Mouse (Mus musculus): ENCODE measurements around the gene Tspan5. TPM values are rescaled to one million over a fixed set of nuclear protein-coding genes. Genes with fewer than 3 reads are reported as not detected.
A peak's percentile ranks its signal among the peaks of the same experiment; 100 is the strongest.

Gene Tspan5
- total RNA-seq, 2 experiments from 2014 or later = 215 to 238 TPM

GRCm38 (mm10) chr3:138889214-138889613, 147.2 kb downstream of the Tspan5 start:
- no peak for DNase-seq (ENCODE audit: low spot score in 2 of 2)
- intact Hi-C loops (cut with DNase I) = no loop called here

- no peak for DNase-seq (ENCODE audit: low spot score in 2 of 2)
- intact Hi-C loops (cut with DNase I) = no loop called here
These were observed 147.8 kb downstream of the Tspan5 start for GRCm38 (mm10) chr3:138889769-138890295.

- intact Hi-C loops (cut with DNase I) = no loop called here
- DNase-seq (ENCODE audit: low spot score in 2 of 2) = no peak
These were observed 151.5 kb downstream of the Tspan5 start for GRCm38 (mm10) chr3:138893520-138893919.

GRCm38 (mm10) chr3:138897500-138897899, 155.5 kb downstream of the Tspan5 start:
- intact Hi-C loops (cut with DNase I) = no loop called here
- no peak for DNase-seq (ENCODE audit: low spot score in 2 of 2)

- intact Hi-C loops (cut with DNase I) = no loop called here
- no peak for DNase-seq (ENCODE audit: low spot score in 2 of 2)
These were observed 156.1 kb downstream of the Tspan5 start for GRCm38 (mm10) chr3:138898055-138898454.

GRCm38 (mm10) chr3:138900571-138901141, 158.7 kb downstream of the Tspan5 start:
- intact Hi-C loops (cut with DNase I) = loop anchor here (10.0 kb wide), 4 partner anchors 276 to 436 kb away; partner anchors contain the start of gene Eif4e
- peak in 1 of 2 experiments; percentile 52 for DNase-seq (ENCODE audit: low spot score in 2 of 2)

- no peak for DNase-seq (ENCODE audit: low spot score in 2 of 2)
- intact Hi-C loops (cut with DNase I) = loop anchor here (5.0 to 10.0 kb wide), 6 partner anchors 163 to 441 kb away; partner anchors contain the start of genes Eif4e and Tspan5
These were observed 163.7 kb downstream of the Tspan5 start for GRCm38 (mm10) chr3:138905678-138906077.

GRCm38 (mm10) chr3:138906112-138906880, 164.3 kb downstream of the Tspan5 start:
- intact Hi-C loops (cut with DNase I) = loop anchor here (5.0 to 10.0 kb wide), 6 partner anchors 164 to 441 kb away; partner anchors contain the start of genes Eif4e and Tspan5
- DNase-seq (ENCODE audit: low spot score in 2 of 2) = peak; percentile 58 to 72

- no peak for DNase-seq (ENCODE audit: low spot score in 2 of 2)
- intact Hi-C loops (cut with DNase I) = loop anchor here (5.0 to 10.0 kb wide), 6 partner anchors 167 to 445 kb away; partner anchors contain the start of genes Eif4e and Tspan5
These were observed 167.3 kb downstream of the Tspan5 start for GRCm38 (mm10) chr3:138909313-138909712.

- intact Hi-C loops (cut with DNase I) = no loop called here
- DNase-seq (ENCODE audit: low spot score in 2 of 2) = no peak
These were observed 170.5 kb downstream of the Tspan5 start for GRCm38 (mm10) chr3:138912504-138912903.

GRCm38 (mm10) chr3:138914626-138915288, 172.8 kb downstream of the Tspan5 start:
- no peak for DNase-seq (ENCODE audit: low spot score in 2 of 2)
- intact Hi-C loops (cut with DNase I) = no loop called here

GRCm38 (mm10) chr3:138916591-138916990, 174.6 kb downstream of the Tspan5 start:
- intact Hi-C loops (cut with DNase I) = no loop called here
- no peak for DNase-seq (ENCODE audit: low spot score in 2 of 2)

GRCm38 (mm10) chr3:138917016-138917415, 175.0 kb downstream of the Tspan5 start:
- intact Hi-C loops (cut with DNase I) = no loop called here
- DNase-seq (ENCODE audit: low spot score in 2 of 2) = no peak

- no peak for DNase-seq (ENCODE audit: low spot score in 2 of 2)
- intact Hi-C loops (cut with DNase I) = no loop called here
These were observed 176.2 kb downstream of the Tspan5 start for GRCm38 (mm10) chr3:138918241-138918640.

- DNase-seq (ENCODE audit: low spot score in 2 of 2) = no peak
These were observed 184.2 kb downstream of the Tspan5 start for GRCm38 (mm10) chr3:138926161-138926560.

GRCm38 (mm10) chr3:138927437-138927836, 185.4 kb downstream of the Tspan5 start:
- intact Hi-C loops (cut with DNase I) = no loop called here
- no peak for DNase-seq (ENCODE audit: low spot score in 2 of 2)

More at GRCm38 (mm10) chr3:138926161-138926560, 184.2 kb downstream of the Tspan5 start:
- intact Hi-C loops (cut with DNase I) = no loop called here

GRCm38 (mm10) chr3:138936780-138937179, 194.8 kb downstream of the Tspan5 start:
- no peak for DNase-seq (ENCODE audit: low spot score in 2 of 2)
- intact Hi-C loops (cut with DNase I) = no loop called here

- no peak for DNase-seq (ENCODE audit: low spot score in 2 of 2)
- intact Hi-C loops (cut with DNase I) = no loop called here
These were observed 195.2 kb downstream of the Tspan5 start for GRCm38 (mm10) chr3:138937241-138937640.

- no peak for DNase-seq (ENCODE audit: low spot score in 2 of 2)
- intact Hi-C loops (cut with DNase I) = no loop called here
These were observed 199.6 kb downstream of the Tspan5 start for GRCm38 (mm10) chr3:138941604-138942003.

- DNase-seq (ENCODE audit: low spot score in 2 of 2) = no peak
- intact Hi-C loops (cut with DNase I) = no loop called here
These were observed 203.5 kb downstream of the Tspan5 start for GRCm38 (mm10) chr3:138945516-138945915.
